Mouse (Mus musculus): ENCODE measurements at regions not wholly inside any gene's neighbourhood (a gene's known extent, or its start where the extent isn't known, plus 50 kb on each side); places are given as distances from the start of the nearest gene placed in this dataset.

GRCm38 (mm10) chr19:28181171-28181570 is 170.2 kb upstream of the Rfx3 start:
- Histone ChIP-seq H3K9ac (ENCODE audit: low read depth, low read length) (no peak overlapping the region), H3K4me3 (ENCODE audit: low read length) (no peak overlapping the region), H3K36me3 (ENCODE audit: control insufficient read depth, insufficient read depth, low read length) (no peaks in the 10 kb centered on the region), H3K4me2 (replicated peaks; ENCODE audit: low read depth, low read length) (no peak overlapping the region), H3K9me3 (ENCODE audit: control insufficient read depth, low read length) (0 out of 2 replicates have a peak, but pooled peaks cover 4% of the 10 kb centered on the region), H3K4me1 (ENCODE audit: control insufficient read depth, insufficient read depth, low read length) (no peaks in the 10 kb centered on the region; the same call in 1 of the 2 replicates), H3K27ac (ENCODE audit: low read depth, low read length) (no peak overlapping the region), H3K27me3 (ENCODE audit: control insufficient read depth, insufficient read depth, low read length) (no peaks in the 10 kb centered on the region)
- no peak for ATAC-seq (ENCODE audit: low FRiP score, low TSS enrichment)
- 91% methylated on average over 2 of the region's 2 CpGs for WGBS

DNA sequence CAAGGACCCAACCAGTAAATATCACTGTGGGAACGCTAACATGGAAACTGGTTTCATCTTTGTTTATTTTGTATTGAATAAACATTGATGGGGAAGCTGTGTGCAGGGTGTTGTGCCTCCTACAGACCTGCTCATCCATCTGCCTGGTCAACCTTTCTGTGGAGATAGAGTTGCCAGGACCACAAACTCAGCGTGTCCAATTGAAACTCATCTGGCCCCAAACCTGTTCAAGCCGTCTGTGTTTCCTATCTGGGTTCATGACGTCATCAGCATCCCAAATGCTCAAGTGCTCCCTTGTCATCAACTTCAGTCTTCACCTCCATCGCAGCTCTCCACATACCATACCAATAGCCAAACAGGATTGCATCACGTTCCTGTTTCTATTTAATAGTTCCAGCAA is 167.1 kb upstream of the Rfx3 start:
- no peaks in the 10 kb centered on the region; the same call in 1 of the 2 replicates for H3K4me1 ChIP-seq (ENCODE audit: control insufficient read depth, insufficient read depth, low read length)
- no peaks in the 10 kb centered on the region for H3K36me3 ChIP-seq (ENCODE audit: control insufficient read depth, insufficient read depth, low read length)
- H3K9ac ChIP-seq (ENCODE audit: low read depth, low read length): no peak overlapping the region
- no peak overlapping the region for H3K4me2 ChIP-seq (replicated peaks; ENCODE audit: low read depth, low read length)
- ATAC-seq (ENCODE audit: low FRiP score, low TSS enrichment): no peak
- H3K27me3 ChIP-seq (ENCODE audit: control insufficient read depth, insufficient read depth, low read length): no peaks in the 10 kb centered on the region
- H3K27ac ChIP-seq (ENCODE audit: low read depth, low read length): no peak overlapping the region
- 87% methylated on average over 6 of the region's 6 CpGs for WGBS
- no peak overlapping the region for H3K4me3 ChIP-seq (ENCODE audit: low read length)
- 0 out of 2 replicates have a peak, but pooled peaks cover 4% of the 10 kb centered on the region for H3K9me3 ChIP-seq (ENCODE audit: control insufficient read depth, low read length)

DNA sequence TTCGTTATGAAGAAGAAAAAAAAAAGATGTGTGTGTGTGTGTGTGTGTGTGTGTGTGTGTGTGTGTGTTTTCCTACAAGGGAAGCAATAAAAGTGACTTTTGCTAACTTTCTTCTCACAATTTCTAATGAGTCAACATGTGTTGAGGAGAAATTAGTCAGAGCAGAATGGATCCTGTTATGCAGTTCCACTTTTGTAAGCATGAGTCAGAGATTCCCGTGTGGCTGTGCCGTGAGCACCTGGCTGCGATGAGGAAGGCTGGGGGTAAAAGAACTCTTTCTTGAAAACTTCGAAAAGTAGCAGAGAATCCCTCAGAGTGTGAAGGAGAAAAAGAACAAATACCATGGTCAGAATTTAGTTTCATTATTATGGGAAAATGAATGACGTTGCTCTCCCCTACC is 165.9 kb upstream of the Rfx3 start:
- WGBS: 78% methylated on average over 6 of the region's 6 CpGs
- Histone ChIP-seq H3K9me3 (ENCODE audit: control insufficient read depth, low read length) (0 out of 2 replicates have a peak, but pooled peaks cover 4% of the 10 kb centered on the region), H3K36me3 (ENCODE audit: control insufficient read depth, insufficient read depth, low read length) (no peaks in the 10 kb centered on the region), H3K4me3 (ENCODE audit: low read length) (no peak overlapping the region), H3K27ac (ENCODE audit: low read depth, low read length) (no peak overlapping the region), H3K27me3 (ENCODE audit: control insufficient read depth, insufficient read depth, low read length) (no peaks in the 10 kb centered on the region), H3K9ac (ENCODE audit: low read depth, low read length) (no peak overlapping the region), H3K4me2 (replicated peaks; ENCODE audit: low read depth, low read length) (no peak overlapping the region), H3K4me1 (ENCODE audit: control insufficient read depth, insufficient read depth, low read length) (no peaks in the 10 kb centered on the region)
- no peak for ATAC-seq (ENCODE audit: low FRiP score, low TSS enrichment)

- peaks cover 3% of the 10 kb centered on the region; the same call in 1 of the 2 replicates for H3K4me1 ChIP-seq (ENCODE audit: control insufficient read depth, insufficient read depth, low read length)
- H3K27ac ChIP-seq (ENCODE audit: low read depth, low read length): no peak overlapping the region
- ATAC-seq (ENCODE audit: low FRiP score, low TSS enrichment): no peak
- H3K9ac ChIP-seq (ENCODE audit: low read depth, low read length): no peak overlapping the region
- 76% methylated on average over 11 of the region's 11 CpGs for WGBS
- H3K4me3 ChIP-seq (ENCODE audit: low read length): no peak overlapping the region
- H3K36me3 ChIP-seq (ENCODE audit: control insufficient read depth, insufficient read depth, low read length): no peaks in the 10 kb centered on the region
- H3K4me2 ChIP-seq (replicated peaks; ENCODE audit: low read depth, low read length): no peak overlapping the region
- no peaks in the 10 kb centered on the region for H3K27me3 ChIP-seq (ENCODE audit: control insufficient read depth, insufficient read depth, low read length)
- H3K9me3 ChIP-seq (ENCODE audit: control insufficient read depth, low read length): no peaks in the 10 kb centered on the region
These were observed 161.0 kb upstream of the Rfx3 start for GRCm38 (mm10) chr19:28171836-28172534.

DNA sequence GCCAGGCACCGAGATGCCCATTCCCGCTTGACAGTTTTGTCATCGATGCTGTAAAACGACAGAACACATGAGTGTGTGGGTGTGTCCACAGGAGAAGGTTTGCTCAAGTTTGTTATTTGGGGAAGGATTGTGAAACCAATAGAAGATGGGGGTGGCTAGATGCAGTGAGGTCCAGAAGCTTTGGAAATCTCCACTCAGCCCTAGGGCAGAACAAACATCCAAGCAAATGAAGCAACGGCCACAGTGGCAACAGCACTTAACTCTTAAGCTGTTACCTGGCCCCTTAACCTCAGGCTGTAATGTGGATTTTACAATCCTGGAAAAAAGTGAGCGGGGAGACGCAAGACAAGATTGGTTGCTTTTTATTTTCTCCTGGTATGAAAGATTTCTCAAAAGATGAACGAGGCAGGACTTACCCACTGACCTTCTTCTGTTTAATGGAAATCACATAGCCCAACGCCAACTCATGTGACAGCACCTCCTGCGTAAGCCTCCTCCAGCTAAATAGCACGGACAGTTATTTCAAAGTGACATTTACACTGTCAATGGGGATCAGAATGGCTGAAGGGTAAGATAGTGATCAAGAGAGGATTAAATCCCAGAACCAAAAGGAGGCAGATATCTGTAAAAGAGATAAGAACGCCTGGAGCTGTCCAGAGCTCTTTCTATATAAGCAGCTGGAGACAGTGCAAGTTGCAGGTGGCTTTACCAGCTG is 156.6 kb upstream of the Rfx3 start:
- Histone ChIP-seq H3K4me1 (ENCODE audit: control insufficient read depth, insufficient read depth, low read length) (peaks cover 3% of the 10 kb centered on the region; the same call in 1 of the 2 replicates), H3K4me3 (ENCODE audit: low read length) (no peak overlapping the region), H3K36me3 (ENCODE audit: control insufficient read depth, insufficient read depth, low read length) (no peaks in the 10 kb centered on the region), H3K27me3 (ENCODE audit: control insufficient read depth, insufficient read depth, low read length) (no peaks in the 10 kb centered on the region), H3K27ac (ENCODE audit: low read depth, low read length) (no peak overlapping the region), H3K4me2 (replicated peaks; ENCODE audit: low read depth, low read length) (no peak overlapping the region), H3K9ac (ENCODE audit: low read depth, low read length) (no peak overlapping the region), H3K9me3 (ENCODE audit: control insufficient read depth, low read length) (no peaks in the 10 kb centered on the region)
- 76% methylated on average over 12 of the region's 12 CpGs for WGBS
- ATAC-seq (ENCODE audit: low FRiP score, low TSS enrichment): no peak

DNA sequence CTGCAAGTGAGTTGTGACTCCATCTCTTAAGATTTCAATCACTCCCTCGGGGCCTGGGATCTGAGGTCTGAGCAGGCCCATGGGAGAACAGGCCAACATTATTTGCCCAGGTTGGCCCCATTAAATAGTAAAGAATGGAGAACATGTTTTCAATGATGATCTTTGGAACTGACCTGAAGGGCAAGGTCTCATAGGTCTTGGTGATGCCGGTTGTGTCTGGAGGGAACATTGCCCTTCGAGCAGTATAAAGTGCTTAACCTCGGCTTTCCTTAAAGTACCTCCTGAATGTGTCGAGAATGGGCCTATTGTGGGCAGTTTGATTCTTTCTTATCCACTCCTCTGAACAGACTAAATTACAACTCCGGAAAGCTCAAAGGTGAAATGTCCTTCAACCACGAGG is 155.7 kb upstream of the Rfx3 start:
- Histone ChIP-seq H3K4me3 (ENCODE audit: low read length) (no peak overlapping the region), H3K4me2 (replicated peaks; ENCODE audit: low read depth, low read length) (no peak overlapping the region), H3K4me1 (ENCODE audit: control insufficient read depth, insufficient read depth, low read length) (peaks cover 2% of the 10 kb centered on the region; the same call in 1 of the 2 replicates), H3K9ac (ENCODE audit: low read depth, low read length) (no peak overlapping the region), H3K9me3 (ENCODE audit: control insufficient read depth, low read length) (no peaks in the 10 kb centered on the region), H3K27me3 (ENCODE audit: control insufficient read depth, insufficient read depth, low read length) (no peaks in the 10 kb centered on the region), H3K36me3 (ENCODE audit: control insufficient read depth, insufficient read depth, low read length) (no peaks in the 10 kb centered on the region), H3K27ac (ENCODE audit: low read depth, low read length) (no peak overlapping the region)
- WGBS: 94% methylated on average over 7 of the region's 7 CpGs
- ATAC-seq (ENCODE audit: low FRiP score, low TSS enrichment): no peak

DNA sequence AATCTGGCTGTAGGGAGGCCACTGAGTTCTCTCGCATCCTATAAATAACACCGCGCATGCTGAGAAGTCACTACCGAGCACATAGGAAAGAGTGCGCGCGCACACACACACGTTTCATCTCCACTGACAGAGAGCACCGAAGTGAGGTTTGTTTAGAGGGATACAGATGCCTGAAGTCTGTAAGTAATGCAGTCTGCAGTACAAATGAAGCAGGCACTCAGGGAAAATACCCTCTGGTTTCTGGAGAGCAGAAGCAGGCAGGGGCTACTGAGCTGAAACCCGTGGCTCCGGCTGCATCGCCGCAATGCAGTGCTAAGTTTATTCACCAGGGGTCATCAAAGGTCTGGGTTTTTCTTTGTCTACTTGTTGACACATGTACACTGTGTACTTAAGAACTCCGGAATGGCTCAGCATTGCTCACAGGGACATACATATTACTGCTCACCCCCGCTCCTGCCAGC is 155.0 kb upstream of the Rfx3 start:
- Histone ChIP-seq H3K9ac (ENCODE audit: low read depth, low read length) (no peak overlapping the region), H3K36me3 (ENCODE audit: control insufficient read depth, insufficient read depth, low read length) (no peaks in the 10 kb centered on the region), H3K9me3 (ENCODE audit: control insufficient read depth, low read length) (no peaks in the 10 kb centered on the region), H3K27ac (ENCODE audit: low read depth, low read length) (no peak overlapping the region), H3K27me3 (ENCODE audit: control insufficient read depth, insufficient read depth, low read length) (no peaks in the 10 kb centered on the region), H3K4me1 (ENCODE audit: control insufficient read depth, insufficient read depth, low read length) (no peaks in the 10 kb centered on the region), H3K4me2 (replicated peaks; ENCODE audit: low read depth, low read length) (peak overlapping the region; percentile 22; the same call in 1 of the 2 replicates), H3K4me3 (ENCODE audit: low read length) (no peak overlapping the region; the same call in 1 of the 2 replicates)
- peak; percentile 86 for ATAC-seq (ENCODE audit: low FRiP score, low TSS enrichment)
- WGBS: 34% methylated on average over 15 of the region's 15 CpGs

- WGBS: 95% methylated on average over 6 of the region's 6 CpGs
- H3K9me3 ChIP-seq (ENCODE audit: control insufficient read depth, low read length): no peaks in the 10 kb centered on the region
- H3K4me2 ChIP-seq (replicated peaks; ENCODE audit: low read depth, low read length): no peak overlapping the region
- no peak for ATAC-seq (ENCODE audit: low FRiP score, low TSS enrichment)
- no peak overlapping the region for H3K4me3 ChIP-seq (ENCODE audit: low read length)
- H3K4me1 ChIP-seq (ENCODE audit: control insufficient read depth, insufficient read depth, low read length): no peaks in the 10 kb centered on the region
- no peaks in the 10 kb centered on the region for H3K36me3 ChIP-seq (ENCODE audit: control insufficient read depth, insufficient read depth, low read length)
- H3K9ac ChIP-seq (ENCODE audit: low read depth, low read length): no peak overlapping the region
- H3K27me3 ChIP-seq (ENCODE audit: control insufficient read depth, insufficient read depth, low read length): no peaks in the 10 kb centered on the region
- H3K27ac ChIP-seq (ENCODE audit: low read depth, low read length): no peak overlapping the region
These were observed 152.2 kb upstream of the Rfx3 start for GRCm38 (mm10) chr19:28163195-28163594.

DNA sequence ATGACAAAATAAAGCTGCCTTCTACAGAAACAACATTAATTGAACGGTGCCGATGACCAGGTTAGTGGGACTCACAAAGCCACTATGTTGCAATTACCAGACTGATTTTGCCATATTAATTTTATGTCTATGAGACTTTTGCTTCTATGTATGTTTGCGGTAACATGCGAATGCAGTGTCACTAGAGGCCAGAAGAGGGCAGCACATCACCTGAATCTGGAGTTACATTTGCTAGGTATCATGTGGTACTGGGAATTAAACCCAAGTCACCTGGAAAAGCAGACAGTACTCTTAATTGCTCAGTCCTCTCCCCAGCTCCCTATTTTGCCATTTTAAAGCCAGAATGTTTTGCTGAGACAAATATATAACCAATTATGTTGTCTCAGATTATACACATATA is 149.6 kb upstream of the Rfx3 start:
- WGBS: 81% methylated on average over 4 of the region's 4 CpGs
- no peaks in the 10 kb centered on the region for H3K27me3 ChIP-seq (ENCODE audit: control insufficient read depth, insufficient read depth, low read length)

More for the DNA sequence above, 149.6 kb upstream of the Rfx3 start:
- Histone ChIP-seq H3K4me1 (ENCODE audit: control insufficient read depth, insufficient read depth, low read length) (no peaks in the 10 kb centered on the region), H3K4me3 (ENCODE audit: low read length) (no peak overlapping the region), H3K4me2 (replicated peaks; ENCODE audit: low read depth, low read length) (no peak overlapping the region), H3K9ac (ENCODE audit: low read depth, low read length) (no peak overlapping the region), H3K27ac (ENCODE audit: low read depth, low read length) (no peak overlapping the region), H3K36me3 (ENCODE audit: control insufficient read depth, insufficient read depth, low read length) (no peaks in the 10 kb centered on the region), H3K9me3 (ENCODE audit: control insufficient read depth, low read length) (no peaks in the 10 kb centered on the region)
- no peak for ATAC-seq (ENCODE audit: low FRiP score, low TSS enrichment)
